Mouse (Mus musculus): ENCODE measurements around the gene 2210016F16Rik. TPM values are rescaled to one million over a fixed set of nuclear protein-coding genes. Genes with fewer than 3 reads are reported as not detected.
A peak's percentile ranks its signal among the peaks of the same experiment; 100 is the strongest.
"Not testable (repeated sequence)": the region's sequence is repeated elsewhere in the genome, so short reads cannot be mapped to it uniquely, and the experiment has no call there.

Gene 2210016F16Rik
- polyA plus RNA-seq, 1 experiment from 2014 or later, result 20.5 TPM

DNA sequence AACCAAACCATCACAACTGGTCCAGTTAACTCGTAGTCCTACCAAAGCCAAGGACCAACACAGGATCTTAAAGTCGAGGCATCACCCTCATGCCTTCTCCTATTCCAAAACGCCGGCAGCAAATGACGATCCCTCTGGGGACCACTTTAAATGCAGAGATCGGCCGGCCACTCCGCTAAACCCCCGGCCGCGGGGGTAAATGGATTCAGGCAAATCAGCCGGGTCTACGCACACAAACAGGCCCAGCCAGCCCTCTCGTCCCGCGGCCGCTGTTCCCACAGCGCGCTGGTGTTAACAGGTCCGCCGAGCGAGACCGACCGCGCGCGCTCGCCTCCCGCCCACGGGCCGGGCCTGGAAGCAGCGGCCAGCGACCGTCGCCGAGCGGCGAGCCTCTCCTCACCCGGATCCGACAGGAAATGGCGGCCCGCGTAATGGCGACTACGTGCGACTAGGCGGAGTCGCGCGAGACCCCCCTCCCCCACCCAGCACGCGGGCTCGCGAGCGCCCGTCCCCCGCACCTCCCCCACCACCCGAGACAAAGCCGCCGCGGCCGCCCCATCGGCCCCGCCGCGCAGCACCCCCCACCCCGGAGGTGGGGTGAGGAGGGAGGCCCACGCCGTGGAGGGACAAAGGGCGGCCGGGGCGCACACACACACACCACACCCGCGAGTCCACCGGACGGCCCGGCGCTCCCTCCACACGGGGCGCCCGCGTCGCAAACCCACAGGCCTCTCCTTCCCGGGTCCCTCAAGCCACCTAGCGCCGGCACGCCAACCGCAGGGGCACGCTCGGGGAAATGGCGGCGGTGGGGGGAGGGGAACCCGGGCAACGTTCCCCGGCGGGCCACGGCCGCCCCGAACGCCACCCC lies 16.3 kb upstream of the 2210016F16Rik start:
- H3K27ac ChIP-seq (replicated peaks), result peak overlapping the region; percentile 98
- WGBS, result under 1% methylated on average over 87 of the region's 100 CpGs
- H3K27me3 ChIP-seq, result no peaks in the 10 kb centered on the region
- peak overlapping the region; percentile 99 for H3K9ac ChIP-seq (replicated peaks)
- peaks cover 21% of the 10 kb centered on the region for H3K36me3 ChIP-seq
- H3K4me2 ChIP-seq (replicated peaks), result peak overlapping the region; percentile 56
- ATAC-seq (replicated peaks), result peak; percentile 52
- H3K9me3 ChIP-seq, result no peaks in the 10 kb centered on the region
- peak overlapping the region; percentile 95 for H3K4me3 ChIP-seq
- H3K4me1 ChIP-seq, result peaks cover 22% of the 10 kb centered on the region

DNA sequence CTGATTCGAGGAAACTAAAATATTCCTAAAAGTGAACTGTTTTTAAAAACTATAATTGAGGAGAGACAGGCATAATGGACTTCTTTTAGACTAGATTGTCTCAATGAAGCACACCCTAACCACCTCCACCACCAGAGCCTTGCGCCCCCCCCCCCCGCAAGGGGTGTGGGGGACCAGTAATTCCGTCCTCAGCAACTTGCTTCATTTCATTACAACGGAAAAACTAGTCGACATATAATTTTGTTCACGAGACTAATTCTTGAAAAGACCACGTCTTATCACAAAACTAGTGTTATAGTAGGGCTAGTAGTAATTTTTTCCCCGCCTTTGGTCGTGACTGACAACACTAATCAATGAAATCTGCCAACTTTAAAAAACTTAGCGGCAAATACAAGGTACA lies 15.6 kb upstream of the 2210016F16Rik start:
- H3K4me2 ChIP-seq (replicated peaks), result peak overlapping the region; percentile 56
- H3K4me3 ChIP-seq, result peak overlapping the region; percentile 95
- H3K4me1 ChIP-seq, result peaks cover 22% of the 10 kb centered on the region
- peaks cover 29% of the 10 kb centered on the region for H3K36me3 ChIP-seq
- WGBS, result under 1% methylated on average over 11 of the region's 11 CpGs
- no peaks in the 10 kb centered on the region for H3K9me3 ChIP-seq
- H3K9ac ChIP-seq (replicated peaks), result peak overlapping the region; percentile 99
- no peak overlapping the region for H3K27ac ChIP-seq (replicated peaks)
- no peak for ATAC-seq (replicated peaks)
- H3K27me3 ChIP-seq, result no peaks in the 10 kb centered on the region

DNA sequence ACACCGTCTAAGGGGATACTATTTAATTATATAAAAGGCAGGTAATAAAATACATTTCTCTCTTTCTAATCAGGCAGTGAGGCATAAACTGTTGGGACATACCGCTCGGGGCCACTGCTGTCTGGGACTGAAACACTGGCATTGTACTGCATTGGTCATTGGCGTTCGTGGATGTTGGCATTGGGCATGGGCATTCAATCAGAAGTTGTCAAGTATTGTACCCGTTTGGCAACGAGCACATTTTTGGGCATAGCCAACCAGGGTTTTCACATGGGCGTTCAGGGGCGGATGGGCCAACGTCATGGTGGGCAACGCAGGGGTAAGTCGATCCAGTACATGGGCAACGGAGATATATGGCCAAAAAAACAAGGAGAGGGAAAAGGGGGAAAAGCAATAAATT lies 12.6 kb upstream of the 2210016F16Rik start:
- Histone ChIP-seq H3K4me3 (no peak overlapping the region), H3K27ac (replicated peaks) (no peak overlapping the region), H3K36me3 (peaks cover 54% of the 10 kb centered on the region), H3K9me3 (no peaks in the 10 kb centered on the region), H3K9ac (replicated peaks) (no peak overlapping the region), H3K4me2 (replicated peaks) (no peak overlapping the region), H3K4me1 (peaks cover 19% of the 10 kb centered on the region), H3K27me3 (no peaks in the 10 kb centered on the region)
- 62% methylated on average over 13 of the region's 13 CpGs for WGBS
- no peak for ATAC-seq (replicated peaks)

- WGBS, result 88% methylated on average over 11 of the region's 11 CpGs
- peaks cover 77% of the 10 kb centered on the region for H3K36me3 ChIP-seq
- not testable (repeated sequence) for H3K4me2 ChIP-seq (replicated peaks); H3K9me3 ChIP-seq; ATAC-seq (replicated peaks); H3K4me1 ChIP-seq; H3K27ac ChIP-seq (replicated peaks); H3K27me3 ChIP-seq; H3K4me3 ChIP-seq; H3K9ac ChIP-seq (replicated peaks)
Observed at GRCm38 (mm10) chr13:58394392-58394791, 9.4 kb upstream of the 2210016F16Rik start.

DNA sequence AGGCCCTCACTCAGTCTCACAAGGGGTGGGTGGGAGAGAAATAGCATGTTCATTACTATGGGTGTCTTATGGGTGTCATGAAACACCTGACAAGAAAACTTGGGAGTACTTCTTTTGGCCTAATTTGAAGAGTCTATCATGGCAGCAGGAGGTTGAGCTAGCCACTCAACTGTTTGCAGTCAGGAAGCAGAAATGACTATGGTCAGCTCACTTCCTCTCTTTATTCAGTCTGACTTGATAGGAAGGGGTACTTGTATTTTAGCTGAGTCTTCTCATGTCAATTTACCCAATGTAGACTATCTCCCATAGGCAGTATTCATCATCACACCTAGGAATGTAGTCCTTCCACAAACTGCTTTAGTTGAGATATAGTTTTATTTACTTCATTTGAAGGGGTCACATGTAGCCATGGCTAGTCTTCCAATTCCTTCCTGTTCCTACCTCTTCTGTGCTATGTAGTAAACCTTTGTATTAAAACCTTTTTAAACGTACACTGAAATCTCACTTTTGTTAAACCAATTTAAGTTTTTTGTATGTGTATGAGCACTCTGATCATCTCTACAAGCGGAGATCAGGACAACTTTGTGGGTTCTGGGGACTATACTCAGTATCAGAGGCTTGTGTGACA lies 4.4 kb upstream of the 2210016F16Rik start:
- 80% methylated on average over 2 of the region's 2 CpGs for WGBS
- no peak for ATAC-seq (replicated peaks)
- no peak overlapping the region for H3K27ac ChIP-seq (replicated peaks)

DNA sequence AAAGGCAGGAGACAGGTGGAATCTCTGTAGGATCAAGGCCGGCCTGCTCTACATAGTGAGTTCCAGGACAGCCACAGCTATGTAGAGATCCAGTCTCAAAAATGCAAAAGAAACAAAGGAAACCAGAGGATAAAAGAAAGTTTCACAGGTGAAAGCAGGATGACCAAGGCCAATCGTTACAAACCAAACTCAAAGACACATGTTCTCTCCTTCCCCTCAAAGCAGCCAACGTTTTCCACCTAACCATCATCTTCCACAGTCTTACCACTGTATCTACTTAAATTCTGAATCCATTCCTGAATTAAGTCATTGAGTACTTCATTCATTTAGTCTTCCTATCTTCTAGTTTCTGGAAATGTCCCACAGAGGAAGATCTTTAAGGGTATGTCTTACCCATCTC lies 3.4 kb upstream of the 2210016F16Rik start:
- no peak overlapping the region for H3K4me2 ChIP-seq (replicated peaks)
- no peak for ATAC-seq (replicated peaks)
- H3K4me1 ChIP-seq, result peaks cover 13% of the 10 kb centered on the region
- no peak overlapping the region for H3K4me3 ChIP-seq
- no peak overlapping the region for H3K9ac ChIP-seq (replicated peaks)
- no peaks in the 10 kb centered on the region for H3K27me3 ChIP-seq
- H3K27ac ChIP-seq (replicated peaks), result no peak overlapping the region
- 48% methylated on average over 3 of the region's 3 CpGs for WGBS
- no peaks in the 10 kb centered on the region for H3K9me3 ChIP-seq
- H3K36me3 ChIP-seq, result peaks cover 33% of the 10 kb centered on the region

More for the DNA sequence above, 4.4 kb upstream of the 2210016F16Rik start:
- H3K36me3 ChIP-seq, result peaks cover 41% of the 10 kb centered on the region
- H3K9ac ChIP-seq (replicated peaks), result no peak overlapping the region
- H3K4me3 ChIP-seq, result no peak overlapping the region
- peaks cover 7% of the 10 kb centered on the region; the same call in 1 of the 2 replicates for H3K4me1 ChIP-seq
- no peaks in the 10 kb centered on the region for H3K27me3 ChIP-seq
- H3K4me2 ChIP-seq (replicated peaks), result no peak overlapping the region
- H3K9me3 ChIP-seq, result no peaks in the 10 kb centered on the region

DNA sequence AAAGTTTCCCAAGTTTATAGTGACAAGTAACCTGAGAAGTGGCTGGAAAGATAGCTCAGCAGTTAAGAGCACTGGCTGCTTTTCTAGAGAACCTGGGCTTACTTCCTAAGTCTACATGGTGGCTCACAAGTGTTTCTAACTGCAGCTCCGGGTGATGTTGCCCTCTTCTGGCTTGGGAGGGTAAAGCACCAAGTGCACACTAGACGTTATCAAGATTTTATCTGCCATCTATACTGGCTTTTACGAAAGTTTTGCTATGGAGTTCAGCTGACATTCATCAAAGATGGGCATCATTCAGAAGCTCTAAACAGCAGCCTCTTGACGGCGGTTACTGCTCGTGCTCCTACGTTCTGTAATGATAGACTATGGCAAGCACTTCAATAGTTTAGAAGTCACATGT lies 2.9 kb upstream of the 2210016F16Rik start:
- Histone ChIP-seq H3K36me3 (peaks cover 31% of the 10 kb centered on the region), H3K4me1 (peaks cover 13% of the 10 kb centered on the region), H3K4me3 (no peak overlapping the region), H3K9ac (replicated peaks) (no peak overlapping the region), H3K27me3 (no peaks in the 10 kb centered on the region), H3K9me3 (no peaks in the 10 kb centered on the region), H3K4me2 (replicated peaks) (no peak overlapping the region), H3K27ac (replicated peaks) (no peak overlapping the region)
- WGBS, result 17% methylated on average over 7 of the region's 7 CpGs
- 0 out of 2 replicates have a peak, but pooled peaks have one; percentile 41 for ATAC-seq (replicated peaks)

DNA sequence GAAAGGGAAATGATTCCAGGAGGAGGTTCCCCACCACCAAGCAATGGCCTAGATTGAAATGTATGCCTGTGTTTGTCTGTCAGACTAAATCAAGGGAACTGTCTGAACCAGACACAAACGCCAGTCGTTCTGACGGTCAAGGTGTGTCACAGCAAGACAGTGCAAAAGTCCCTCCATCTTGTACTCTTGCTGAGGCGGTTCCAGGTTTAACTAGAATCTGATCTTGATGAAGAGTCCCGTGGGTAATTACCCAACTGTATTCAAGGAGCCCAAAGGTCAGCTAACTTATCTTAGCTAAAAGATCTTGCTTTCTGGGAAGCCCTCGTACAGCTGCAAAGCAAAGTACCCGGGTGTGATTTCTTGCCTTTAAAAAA lies 509 bp upstream of the 2210016F16Rik start:
- 84% methylated on average over 7 of the region's 7 CpGs for WGBS
- Histone ChIP-seq H3K27ac (replicated peaks) (0 out of 2 replicates have a peak overlapping the region, but pooled peaks have one; percentile 31), H3K27me3 (no peaks in the 10 kb centered on the region), H3K9ac (replicated peaks) (peak overlapping the region; percentile 69; the same call in 1 of the 2 replicates), H3K4me3 (peak overlapping the region; percentile 71), H3K36me3 (peaks cover 33% of the 10 kb centered on the region), H3K4me2 (replicated peaks) (peak overlapping the region; percentile 88), H3K4me1 (peaks cover 13% of the 10 kb centered on the region), H3K9me3 (peaks cover 6% of the 10 kb centered on the region)
- ATAC-seq (replicated peaks), result no peak

GRCm38 (mm10) chr13:58384371-58384770 lies 654 bp downstream of the 2210016F16Rik start:
- Histone ChIP-seq H3K4me2 (replicated peaks) (peak overlapping the region; percentile 88), H3K27me3 (no peaks in the 10 kb centered on the region), H3K4me1 (peaks cover 13% of the 10 kb centered on the region), H3K4me3 (peak overlapping the region; percentile 71), H3K27ac (replicated peaks) (no peak overlapping the region), H3K9ac (replicated peaks) (peak overlapping the region; percentile 69), H3K9me3 (peaks cover 13% of the 10 kb centered on the region), H3K36me3 (peaks cover 28% of the 10 kb centered on the region)
- WGBS, result 42% methylated on average over 11 of the region's 11 CpGs
- ATAC-seq (replicated peaks), result peak; percentile 66; the same call in 1 of the 2 replicates

GRCm38 (mm10) chr13:58373153-58373470 lies 11.9 kb downstream of the 2210016F16Rik start:
- Histone ChIP-seq H3K27me3 (no peaks in the 10 kb centered on the region), H3K36me3 (no peaks in the 10 kb centered on the region), H3K4me3 (no peak overlapping the region), H3K4me1 (no peaks in the 10 kb centered on the region), H3K27ac (replicated peaks) (no peak overlapping the region), H3K4me2 (replicated peaks) (no peak overlapping the region), H3K9me3 (no peaks in the 10 kb centered on the region), H3K9ac (replicated peaks) (no peak overlapping the region)
- WGBS, result 87% methylated on average over 2 of the region's 2 CpGs
- no peak for ATAC-seq (replicated peaks)

GRCm38 (mm10) chr13:58372278-58373152 lies 12.5 kb downstream of the 2210016F16Rik start:
- no peaks in the 10 kb centered on the region for H3K27me3 ChIP-seq
- H3K4me2 ChIP-seq (replicated peaks), result no peak overlapping the region
- no peak overlapping the region for H3K4me3 ChIP-seq
- H3K27ac ChIP-seq (replicated peaks), result no peak overlapping the region
- no peaks in the 10 kb centered on the region for H3K4me1 ChIP-seq
- no peaks in the 10 kb centered on the region for H3K9me3 ChIP-seq
- 83% methylated on average over 5 of the region's 5 CpGs for WGBS
- ATAC-seq (replicated peaks), result no peak
- H3K9ac ChIP-seq (replicated peaks), result no peak overlapping the region
- no peaks in the 10 kb centered on the region for H3K36me3 ChIP-seq

DNA sequence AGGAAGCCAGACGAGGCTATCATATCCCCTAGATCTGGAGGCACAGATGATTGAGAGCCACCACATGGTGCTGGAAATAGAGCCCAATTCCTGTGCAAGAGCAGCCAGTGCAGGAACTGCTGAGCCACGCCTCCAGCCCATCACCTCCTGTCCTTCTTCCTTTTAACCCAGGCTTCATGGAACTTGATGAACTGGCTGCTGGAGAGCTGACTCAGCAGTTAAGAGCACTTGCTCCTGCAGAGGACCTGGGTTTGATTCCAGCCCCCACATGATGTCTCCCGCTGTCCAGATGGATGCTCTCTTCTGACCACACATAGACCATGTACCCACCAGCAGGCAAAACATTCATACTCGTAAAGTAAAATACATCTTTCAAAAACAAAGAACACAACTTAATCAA lies 16.2 kb downstream of the 2210016F16Rik start:
- Histone ChIP-seq H3K9ac (replicated peaks) (no peak overlapping the region), H3K27me3 (no peaks in the 10 kb centered on the region), H3K4me1 (no peaks in the 10 kb centered on the region), H3K36me3 (no peaks in the 10 kb centered on the region), H3K4me3 (no peak overlapping the region), H3K27ac (replicated peaks) (no peak overlapping the region), H3K9me3 (no peaks in the 10 kb centered on the region), H3K4me2 (replicated peaks) (no peak overlapping the region)
- no peak for ATAC-seq (replicated peaks)
- 88% methylated on average over 4 of the region's 4 CpGs for WGBS
